Mouse (Mus musculus): Measurements from ENCODE around the gene Ccdc93. TPM values are rescaled to one million over a fixed set of nuclear protein-coding genes. Genes with fewer than 3 reads are reported as not detected.

The Ccdc93 gene
- polyA plus RNA-seq, 1 experiment: 10.2 TPM

DNA sequence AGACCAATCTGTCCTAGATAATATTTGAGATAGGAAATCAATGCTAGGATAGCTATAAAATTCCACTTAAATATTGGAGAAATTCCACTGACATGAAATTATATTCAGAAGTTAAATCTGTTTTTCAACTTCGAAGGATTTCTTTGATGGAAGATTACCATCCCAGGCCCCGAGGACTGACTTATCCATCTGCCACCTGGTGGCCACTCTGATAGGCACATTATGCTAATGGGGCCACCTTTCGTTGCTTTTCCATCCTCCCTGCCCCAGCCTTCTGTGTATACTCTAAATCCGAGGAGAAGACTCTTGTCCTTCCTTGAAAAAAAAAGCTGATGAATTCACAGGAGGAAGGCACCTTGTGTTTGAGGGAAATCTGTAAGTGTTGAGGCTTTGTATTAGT lies 11.8 kb upstream of the Ccdc93 start:
- no peak overlapping the region for H3K4me3 ChIP-seq (ENCODE audit: insufficient read depth, low read depth, low read length)
- H3K27ac ChIP-seq (ENCODE audit: insufficient read depth, low read depth, low read length): no peak overlapping the region
- 21% methylated on average over 4 of the region's 4 CpGs for WGBS
- TF ChIP-seq CTCF (conservative IDR thresholded peaks at IDR 0.05; ENCODE audit: insufficient read depth, insufficient read length, low read depth, low read length): peak; percentile 61
- TF ChIP-seq POLR2A (IDR thresholded peaks at IDR 0.05; ENCODE audit: low read depth, low read length): no peak
- peak; percentile 33 for DNase-seq
- no peaks in the 10 kb centered on the region for H3K4me1 ChIP-seq (ENCODE audit: control insufficient read depth, insufficient read depth, low read length)
- H3K27me3 ChIP-seq (replicated peaks; ENCODE audit: control insufficient read depth, insufficient read depth, low read length): no peaks in the 10 kb centered on the region
- no peaks in the 10 kb centered on the region for H3K36me3 ChIP-seq (ENCODE audit: control insufficient read depth, insufficient read depth, low read length)

DNA sequence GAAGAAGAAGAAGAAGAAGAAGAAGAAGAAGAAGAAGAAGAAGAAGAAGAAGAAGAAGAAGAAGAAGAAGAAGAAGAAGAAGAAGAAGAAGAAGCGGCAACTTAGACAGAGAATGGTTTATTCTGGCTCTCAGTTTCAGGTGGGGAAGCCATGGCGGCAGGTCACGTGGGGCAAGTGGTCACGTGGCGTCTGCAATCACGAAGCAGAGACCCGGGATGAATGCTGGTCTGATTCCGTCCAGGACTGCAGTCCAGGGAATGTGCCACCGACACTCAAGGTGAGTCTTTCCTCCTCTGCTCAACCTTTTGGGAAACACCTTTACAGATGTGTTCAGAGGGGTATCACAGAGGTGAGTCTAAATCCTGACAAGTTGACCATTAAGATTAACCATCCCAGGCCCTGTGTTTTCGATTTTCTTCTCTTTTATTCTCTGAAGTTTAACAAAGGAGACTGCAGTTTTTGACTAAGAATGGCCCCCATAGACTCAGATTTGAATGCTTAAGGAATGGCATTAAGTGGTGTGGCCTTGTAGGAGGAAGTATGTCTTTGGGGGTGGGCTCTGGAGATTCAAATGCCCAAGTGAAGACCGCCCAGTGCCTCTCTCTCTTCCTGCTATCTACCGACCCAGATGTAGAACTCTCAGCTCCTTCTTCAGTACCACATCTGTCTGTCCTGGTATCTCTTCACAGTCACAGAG lies 11.1 kb upstream of the Ccdc93 start:
- H3K4me1 ChIP-seq (ENCODE audit: control insufficient read depth, insufficient read depth, low read length): no peaks in the 10 kb centered on the region
- TF ChIP-seq CTCF (conservative IDR thresholded peaks at IDR 0.05; ENCODE audit: insufficient read depth, insufficient read length, low read depth, low read length) (no peak), POLR2A (IDR thresholded peaks at IDR 0.05; ENCODE audit: low read depth, low read length) (no peak)

DNA sequence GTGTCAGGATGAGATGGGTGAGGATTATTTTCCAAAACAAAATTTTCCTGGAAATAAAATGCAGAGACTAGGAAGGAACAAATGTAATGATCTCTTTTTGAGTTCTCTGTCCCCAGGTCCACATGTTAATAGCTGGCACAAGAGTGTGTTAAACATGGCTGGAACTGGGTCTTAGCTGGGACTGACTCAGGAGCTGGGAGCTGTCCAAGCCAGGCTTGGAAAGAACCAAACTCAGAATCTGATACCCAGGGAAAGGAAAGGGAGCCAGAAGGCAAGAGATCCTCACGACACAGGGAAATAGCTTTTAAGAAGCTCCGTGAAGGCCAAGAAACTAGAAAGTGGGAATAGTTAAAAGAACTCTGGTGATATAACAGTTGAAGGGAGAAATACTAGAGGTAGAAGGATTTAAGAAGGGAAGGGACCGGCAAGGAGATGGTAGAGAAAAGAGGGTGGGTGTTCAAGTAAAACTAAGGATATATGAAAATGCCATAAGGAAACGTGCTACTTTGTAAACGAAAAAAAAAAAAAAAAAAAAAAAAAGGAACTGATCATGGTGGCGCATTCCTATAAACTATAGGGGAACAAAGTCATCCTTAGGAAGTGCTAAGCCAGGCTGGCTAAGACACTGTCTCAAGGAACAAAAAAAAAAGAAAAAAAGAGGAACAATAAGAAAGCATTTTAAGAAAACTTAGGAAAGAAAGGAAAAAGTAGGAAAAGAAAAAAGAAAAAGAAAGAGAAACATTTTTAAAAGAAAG lies 489 bp upstream of the Ccdc93 start:
- H3K4me1 ChIP-seq (ENCODE audit: control insufficient read depth, insufficient read depth, low read length): peaks cover 2% of the 10 kb centered on the region; the same call in 1 of the 2 replicates
- DNase-seq: no peak
- H3K36me3 ChIP-seq (ENCODE audit: control insufficient read depth, insufficient read depth, low read length): no peaks in the 10 kb centered on the region
- no peaks in the 10 kb centered on the region for H3K27me3 ChIP-seq (replicated peaks; ENCODE audit: control insufficient read depth, insufficient read depth, low read length)
- 16% methylated on average over 6 of the region's 6 CpGs for WGBS
- H3K27ac ChIP-seq (ENCODE audit: insufficient read depth, low read depth, low read length): no peak overlapping the region
- TF ChIP-seq CTCF (conservative IDR thresholded peaks at IDR 0.05; ENCODE audit: insufficient read depth, insufficient read length, low read depth, low read length): no peak
- no peak for TF ChIP-seq POLR2A (IDR thresholded peaks at IDR 0.05; ENCODE audit: low read depth, low read length)
- H3K4me3 ChIP-seq (ENCODE audit: insufficient read depth, low read depth, low read length): no peak overlapping the region

More for the DNA sequence above, 11.1 kb upstream of the Ccdc93 start:
- Histone ChIP-seq H3K27me3 (replicated peaks; ENCODE audit: control insufficient read depth, insufficient read depth, low read length) (no peaks in the 10 kb centered on the region), H3K36me3 (ENCODE audit: control insufficient read depth, insufficient read depth, low read length) (no peaks in the 10 kb centered on the region), H3K27ac (ENCODE audit: insufficient read depth, low read depth, low read length) (no peak overlapping the region), H3K4me3 (ENCODE audit: insufficient read depth, low read depth, low read length) (no peak overlapping the region)
- DNase-seq: no peak
- WGBS: 86% methylated on average over 12 of the region's 12 CpGs

DNA sequence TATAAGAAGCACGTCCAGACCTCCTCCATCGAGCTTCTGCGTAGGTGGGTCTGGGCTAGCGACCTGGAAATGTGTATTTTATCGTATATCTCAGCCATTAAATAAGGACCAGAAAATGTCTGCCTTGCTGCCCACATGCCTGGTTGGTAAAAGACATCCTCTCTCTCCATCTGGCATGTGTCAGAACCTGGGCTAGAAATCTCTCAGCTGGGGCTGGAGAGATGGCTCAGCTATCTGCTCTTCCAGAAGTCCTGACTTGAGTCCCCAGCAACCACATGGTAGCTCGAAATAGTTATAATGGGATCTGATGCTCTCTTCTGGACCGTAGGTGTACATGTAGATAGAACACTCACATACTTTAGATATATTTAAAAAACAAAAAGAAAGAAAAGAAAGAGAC lies 5.1 kb downstream of the Ccdc93 start:
- Histone ChIP-seq H3K36me3 (ENCODE audit: control insufficient read depth, insufficient read depth, low read length) (0 out of 2 replicates have a peak, but pooled peaks cover 2% of the 10 kb centered on the region), H3K4me3 (ENCODE audit: insufficient read depth, low read depth, low read length) (no peak overlapping the region), H3K4me1 (ENCODE audit: control insufficient read depth, insufficient read depth, low read length) (peaks cover 2% of the 10 kb centered on the region; the same call in 1 of the 2 replicates), H3K27ac (ENCODE audit: insufficient read depth, low read depth, low read length) (no peak overlapping the region), H3K27me3 (replicated peaks; ENCODE audit: control insufficient read depth, insufficient read depth, low read length) (no peaks in the 10 kb centered on the region)
- 84% methylated on average over 7 of the region's 7 CpGs for WGBS
- DNase-seq: no peak
- TF ChIP-seq CTCF (conservative IDR thresholded peaks at IDR 0.05; ENCODE audit: insufficient read depth, insufficient read length, low read depth, low read length) (no peak), POLR2A (IDR thresholded peaks at IDR 0.05; ENCODE audit: low read depth, low read length) (no peak)

DNA sequence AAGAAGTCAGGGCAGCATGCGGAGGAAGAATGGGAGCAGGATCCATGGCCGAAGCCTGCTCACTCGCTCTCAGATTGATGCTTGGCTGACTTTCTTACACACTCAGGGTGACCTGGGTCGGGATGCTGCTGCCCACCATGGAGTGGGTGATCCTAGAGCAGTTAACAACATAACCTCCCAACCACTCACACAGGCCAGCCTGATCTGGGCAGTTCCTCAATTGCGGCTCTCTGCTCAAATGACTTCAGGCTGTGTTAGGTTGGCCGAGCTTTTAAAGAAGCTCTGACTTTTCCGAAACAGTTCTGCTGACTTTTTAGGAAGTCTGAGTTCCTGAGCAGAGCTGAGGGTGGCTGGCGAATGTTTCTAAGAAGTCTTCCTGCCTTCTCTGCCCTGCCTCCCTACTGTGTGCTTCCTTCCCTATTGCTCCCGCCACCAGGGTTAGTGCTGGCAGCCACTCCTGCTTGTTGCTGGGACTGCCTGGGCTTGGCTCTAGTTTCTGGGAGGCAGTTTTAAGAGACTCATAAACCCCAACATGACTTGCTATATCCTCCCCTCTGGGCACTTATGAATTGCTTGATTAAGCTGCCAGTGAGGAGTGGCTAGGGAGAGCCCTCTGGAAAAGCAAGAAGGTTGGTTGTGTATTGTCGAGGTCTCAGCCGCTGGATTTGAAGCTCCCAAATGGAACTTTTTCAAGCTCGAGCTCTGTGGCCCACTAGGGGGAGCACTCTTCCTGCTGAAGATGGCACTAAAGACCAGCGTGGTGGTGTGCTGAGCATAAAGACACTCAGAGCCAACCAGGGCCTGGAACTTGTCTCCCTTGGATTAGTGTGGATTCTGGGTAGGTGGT lies 9.9 kb downstream of the Ccdc93 start:
- DNase-seq: peak; percentile 68
- TF ChIP-seq POLR2A (IDR thresholded peaks at IDR 0.05; ENCODE audit: low read depth, low read length) (no peak), CTCF (conservative IDR thresholded peaks at IDR 0.05; ENCODE audit: insufficient read depth, insufficient read length, low read depth, low read length) (peak; percentile 75)
- no peak overlapping the region for H3K4me3 ChIP-seq (ENCODE audit: insufficient read depth, low read depth, low read length)
- 60% methylated on average over 13 of the region's 13 CpGs for WGBS
- H3K27ac ChIP-seq (ENCODE audit: insufficient read depth, low read depth, low read length): no peak overlapping the region
- H3K4me1 ChIP-seq (ENCODE audit: control insufficient read depth, insufficient read depth, low read length): no peaks in the 10 kb centered on the region
- H3K27me3 ChIP-seq (replicated peaks; ENCODE audit: control insufficient read depth, insufficient read depth, low read length): no peaks in the 10 kb centered on the region
- H3K36me3 ChIP-seq (ENCODE audit: control insufficient read depth, insufficient read depth, low read length): 0 out of 2 replicates have a peak, but pooled peaks cover 2% of the 10 kb centered on the region

DNA sequence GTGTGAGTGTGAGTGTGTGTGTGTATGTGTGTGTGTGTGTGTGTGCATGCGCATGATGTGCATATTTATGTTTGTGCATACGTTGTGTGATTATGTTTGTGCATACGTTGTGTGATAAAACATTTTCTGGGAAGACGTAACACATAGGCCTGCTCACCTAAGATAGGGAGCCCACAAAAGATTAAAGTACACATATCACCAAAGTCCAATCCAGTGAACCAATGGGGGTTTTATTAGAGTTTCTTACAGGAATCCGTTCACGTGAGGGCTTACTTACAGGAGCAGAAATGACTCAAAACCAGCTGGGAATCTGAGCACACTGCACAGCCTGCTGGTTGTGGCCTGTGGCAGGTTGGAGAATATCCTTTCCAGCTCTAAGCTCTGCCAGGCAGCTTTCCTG lies 13.3 kb downstream of the Ccdc93 start:
- Histone ChIP-seq H3K4me1 (ENCODE audit: control insufficient read depth, insufficient read depth, low read length) (no peaks in the 10 kb centered on the region), H3K36me3 (ENCODE audit: control insufficient read depth, insufficient read depth, low read length) (no peaks in the 10 kb centered on the region)

More for the DNA sequence above, 13.3 kb downstream of the Ccdc93 start:
- H3K27me3 ChIP-seq (replicated peaks; ENCODE audit: control insufficient read depth, insufficient read depth, low read length): no peaks in the 10 kb centered on the region
- H3K27ac ChIP-seq (ENCODE audit: insufficient read depth, low read depth, low read length): no peak overlapping the region
- no peak for DNase-seq
- no peak for TF ChIP-seq POLR2A (IDR thresholded peaks at IDR 0.05; ENCODE audit: low read depth, low read length)
- no peak for TF ChIP-seq CTCF (conservative IDR thresholded peaks at IDR 0.05; ENCODE audit: insufficient read depth, insufficient read length, low read depth, low read length)
- 95% methylated on average over 6 of the region's 6 CpGs for WGBS
- H3K4me3 ChIP-seq (ENCODE audit: insufficient read depth, low read depth, low read length): no peak overlapping the region

Data from kidney, adult 2 months (tissue).